In the genomic region with DNA sequence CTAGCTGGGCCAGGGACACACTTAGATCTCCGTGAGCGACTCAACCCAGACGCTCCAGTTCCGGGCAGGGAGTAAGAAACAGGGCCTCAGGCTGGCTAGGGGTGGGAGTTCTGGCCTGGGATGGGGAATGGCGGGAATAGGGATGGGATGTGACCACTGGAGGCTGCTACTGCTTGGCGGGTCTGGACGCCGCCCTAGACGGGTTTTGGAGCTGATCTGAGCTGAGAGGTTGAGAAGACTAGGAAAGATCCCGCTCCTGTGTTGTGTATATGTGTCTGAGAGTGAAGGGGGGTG, we compare ENCODE assay signal across 8 mouse cellular contexts. TPM values are rescaled to one million over a fixed set of nuclear protein-coding genes. Genes with fewer than 3 reads are reported as not detected.
DNase-seq lines count a peak whose midpoint lies in the region; ATAC-seq lines count a peak whose summit lies in the region.

No protein-coding gene starts in this region.

- no peaks in the 10 kb centered on the region for H3K9me3 ChIP-seq in heart, embryonic 15.5 days (replicated peaks)
- H3K9me3 ChIP-seq in liver, embryonic 16.5 days (replicated peaks; ENCODE audit: control insufficient read depth, low read length): no peaks in the 10 kb centered on the region

- H3K27me3 ChIP-seq in heart, embryonic 15.5 days: no peaks in the 10 kb centered on the region
- H3K27me3 ChIP-seq in liver, embryonic 16.5 days (ENCODE audit: control insufficient read depth, insufficient read depth, low read depth, low read length): peaks cover 29% of the 10 kb centered on the region

- DNase-seq in adrenal gland, postnatal 36 days: peak; percentile 20 to 26
- DNase-seq in adrenal gland, adult 8-10 months: no peak
- DNase-seq in ES-CJ7 (ENCODE audit: low read depth, low spot score): peak; percentile 33
- DNase-seq in Muller cell, postnatal 12 days (ENCODE audit: inconsistent ontology term): no peak
- DNase-seq in frontal cortex, postnatal 25 days (ENCODE audit: low spot score in 2 of 2): no peak
- DNase-seq in adipocyte (ENCODE audit: low spot score): no peak

- peak overlapping the region; percentile 95 for H3K27ac ChIP-seq in heart, embryonic 15.5 days
- no peak overlapping the region for H3K27ac ChIP-seq in liver, embryonic 16.5 days (ENCODE audit: low read length)

- WGBS in heart, embryonic 15.5 days: 6% methylated on average over 10 of the region's 10 CpGs
- 20% methylated on average over 10 of the region's 10 CpGs for WGBS in liver, embryonic 16.5 days (ENCODE audit: insufficient replicate concordance)

- peak overlapping the region; percentile 79 for H3K4me3 ChIP-seq in heart, embryonic 15.5 days
- peak overlapping the region; percentile 57 for H3K4me3 ChIP-seq in liver, embryonic 16.5 days (ENCODE audit: low read depth, low read length)

- peak overlapping the region; percentile 81 for H3K9ac ChIP-seq in heart, embryonic 15.5 days
- peak overlapping the region; percentile 52 for H3K9ac ChIP-seq in liver, embryonic 16.5 days (ENCODE audit: low read depth, low read length)

- peak; percentile 5; the same call in 1 of the 2 replicates for ATAC-seq in heart, embryonic 15.5 days (replicated peaks; ENCODE audit: insufficient number of reproducible peaks, insufficient read depth, low FRiP score, low read depth)
- 0 out of 2 replicates have a peak, but pooled peaks have one; percentile 2 for ATAC-seq in liver, embryonic 16.5 days (ENCODE audit: low read depth)

- peaks cover 5% of the 10 kb centered on the region; the same call in 1 of the 2 replicates for H3K36me3 ChIP-seq in heart, embryonic 15.5 days
- no peaks in the 10 kb centered on the region for H3K36me3 ChIP-seq in liver, embryonic 16.5 days (ENCODE audit: control insufficient read depth, insufficient read depth)

- H3K4me1 ChIP-seq in heart, embryonic 15.5 days (replicated peaks): peaks cover 49% of the 10 kb centered on the region
- peaks cover 15% of the 10 kb centered on the region for H3K4me1 ChIP-seq in liver, embryonic 16.5 days (ENCODE audit: control insufficient read depth, low read depth, low read length)

- H3K4me2 ChIP-seq in heart, embryonic 15.5 days: peak overlapping the region; percentile 78
- H3K4me2 ChIP-seq in liver, embryonic 16.5 days (ENCODE audit: low read depth, low read length): peak overlapping the region; percentile 57

RNA-seq across cellular contexts. Expression of gene Rhoc, which starts 1.1 kb away (rescaled TPM):
- 100 to 1,000 TPM; 107 to 133 TPM for total RNA-seq in adrenal gland, postnatal 36 days (2021)
- total RNA-seq in adrenal gland, adult 8-10 months (2022): 100 to 1,000 TPM; 116 to 131 (median 124) TPM
- polyA plus RNA-seq in heart, embryonic 15.5 days (2015; fragmentation: Nextera tagmentation; extraction: Ambion mirVana): 170 and 177 TPM in 2 replicates
- polyA plus RNA-seq in liver, embryonic 16.5 days (2015; fragmentation: Nextera tagmentation; extraction: Ambion mirVana): 20.3 and 21.9 TPM in 2 replicates

RNA-seq across cellular contexts. Expression of gene Fam19a3, which starts 7.6 kb away (rescaled TPM):
- 1 to 10 TPM in 1 of 2 experiments, under 1 TPM in 1; 0.82 to 1.3 TPM for total RNA-seq in adrenal gland, postnatal 36 days (2021)
- 1 to 10 TPM in 2 of 4 experiments, under 1 TPM in 2; 0.52 to 2.2 (median 1.1) TPM for total RNA-seq in adrenal gland, adult 8-10 months (2022)
- 0.78 and 0.95 TPM in 2 replicates for polyA plus RNA-seq in heart, embryonic 15.5 days (2015; fragmentation: Nextera tagmentation; extraction: Ambion mirVana)
- polyA plus RNA-seq in liver, embryonic 16.5 days (2015; fragmentation: Nextera tagmentation; extraction: Ambion mirVana): 0.04 TPM in 1 of 2 replicates, not detected in the other

RNA-seq across cellular contexts. Expression of gene Ppm1j, which starts 8.4 kb away (rescaled TPM):
- 1 to 10 TPM; 4.6 to 6.6 TPM for total RNA-seq in adrenal gland, postnatal 36 days (2021)
- total RNA-seq in adrenal gland, adult 8-10 months (2022): 10 to 100 TPM in 2 of 4 experiments, 1 to 10 TPM in 2; 3.9 to 12.9 (median 9.3) TPM
- 33.6 and 33.9 TPM in 2 replicates for polyA plus RNA-seq in heart, embryonic 15.5 days (2015; fragmentation: Nextera tagmentation; extraction: Ambion mirVana)
- 0.23 and 0.27 TPM in 2 replicates for polyA plus RNA-seq in liver, embryonic 16.5 days (2015; fragmentation: Nextera tagmentation; extraction: Ambion mirVana)

RNA-seq across cellular contexts. Expression of gene Mov10, which starts 29.1 kb away (rescaled TPM):
- 10 to 100 TPM; 12.3 to 22.3 TPM for total RNA-seq in adrenal gland, postnatal 36 days (2021)
- total RNA-seq in adrenal gland, adult 8-10 months (2022): 10 to 100 TPM; 19.8 to 26.6 (median 23.7) TPM
- 24.4 and 34.9 TPM in 2 replicates for polyA plus RNA-seq in heart, embryonic 15.5 days (2015; fragmentation: Nextera tagmentation; extraction: Ambion mirVana)
- 33.8 and 36.2 TPM in 2 replicates for polyA plus RNA-seq in liver, embryonic 16.5 days (2015; fragmentation: Nextera tagmentation; extraction: Ambion mirVana)

Comparison
In these comparisons a context has a peak if more than half of its experiments do, and no peak if none do; other contexts are left out.
1. DNase-seq: peak in adrenal gland, postnatal 36 days (2 of 2) and ES-CJ7 (single experiment); none in adrenal gland, adult 8-10 months (single experiment), Muller cell, postnatal 12 days (single experiment), frontal cortex, postnatal 25 days (0 of 2) and adipocyte (single experiment).